12 mouse cellular contexts compared by ENCODE assay signal in genomic region chr17:56137839-56138613, GRCm38 (mm10). TPM values are rescaled to one million over a fixed set of nuclear protein-coding genes. Genes with fewer than 3 reads are reported as not detected.
DNase-seq lines count a peak whose midpoint lies in the region; ATAC-seq lines count a peak whose summit lies in the region.
"Had no signal": no experiment of that assay in that cellular context is flagged by ENCODE, and none has a peak within 500 bp of the region (broad histone marks: within the 10 kb centered on the region; RNA-seq: fewer than 3 reads in every experiment).

No protein-coding gene starts in this region.

- no peaks in the 10 kb centered on the region for H3K36me3 ChIP-seq in heart, embryonic 13.5 days
- no peaks in the 10 kb centered on the region for H3K36me3 ChIP-seq in embryonic facial prominence, embryonic 14.5 days (ENCODE audit: control insufficient read depth, insufficient read depth, low read length)
- H3K36me3 ChIP-seq in limb, embryonic 13.5 days: no peaks in the 10 kb centered on the region

- 0 out of 2 replicates have a peak overlapping the region, but pooled peaks have one; percentile 61 for H3K9ac ChIP-seq in heart, embryonic 13.5 days
- H3K9ac ChIP-seq in embryonic facial prominence, embryonic 14.5 days (ENCODE audit: low read depth, low read length): peak overlapping the region; percentile 54
- 0 out of 2 replicates have a peak overlapping the region, but pooled peaks have one; percentile 43 for H3K9ac ChIP-seq in limb, embryonic 13.5 days

- peak overlapping the region; percentile 39 for H3K4me2 ChIP-seq in heart, embryonic 13.5 days
- H3K4me2 ChIP-seq in embryonic facial prominence, embryonic 14.5 days (ENCODE audit: low read depth, low read length): peak overlapping the region; percentile 98
- peak overlapping the region; percentile 98 for H3K4me2 ChIP-seq in limb, embryonic 13.5 days (replicated peaks)

- H3K9me3 ChIP-seq in heart, embryonic 13.5 days: no peaks in the 10 kb centered on the region
- no peaks in the 10 kb centered on the region for H3K9me3 ChIP-seq in embryonic facial prominence, embryonic 14.5 days (ENCODE audit: control insufficient read depth, low read length)
- H3K9me3 ChIP-seq in limb, embryonic 13.5 days: no peaks in the 10 kb centered on the region

- no peak overlapping the region for H3K27ac ChIP-seq in heart, embryonic 13.5 days (replicated peaks)
- H3K27ac ChIP-seq in embryonic facial prominence, embryonic 14.5 days (replicated peaks; ENCODE audit: low read depth, low read length): no peak overlapping the region
- no peak overlapping the region for H3K27ac ChIP-seq in limb, embryonic 13.5 days
- H3K27ac ChIP-seq: macrophage had no signal

- H3K27me3 ChIP-seq in heart, embryonic 13.5 days (replicated peaks): peaks cover 73% of the 10 kb centered on the region
- H3K27me3 ChIP-seq in embryonic facial prominence, embryonic 14.5 days (replicated peaks; ENCODE audit: control insufficient read depth, insufficient read depth, low read length): peaks cover 40% of the 10 kb centered on the region
- H3K27me3 ChIP-seq in limb, embryonic 13.5 days: peaks cover 76% of the 10 kb centered on the region

- WGBS in heart, embryonic 13.5 days: 21% methylated on average over 25 of the region's 25 CpGs
- 17% methylated on average over 25 of the region's 25 CpGs for WGBS in embryonic facial prominence, embryonic 14.5 days
- 15% methylated on average over 25 of the region's 25 CpGs for WGBS in limb, embryonic 13.5 days

- no peak for ATAC-seq in heart, embryonic 13.5 days (ENCODE audit: extremely low read depth, insufficient number of reproducible peaks, low FRiP score, low TSS enrichment)
- no peak for ATAC-seq in embryonic facial prominence, embryonic 14.5 days (ENCODE audit: low read depth)
- ATAC-seq in limb, embryonic 13.5 days (ENCODE audit: low FRiP score, low read depth): no peak
- ATAC-seq in erythroid progenitor cell, adult 5-6 weeks (replicated peaks; ENCODE audit: low FRiP score, poor library complexity, severe bottlenecking): no peak
- ATAC-seq: Patski had no signal

- peaks cover 43% of the 10 kb centered on the region for H3K4me1 ChIP-seq in heart, embryonic 13.5 days
- H3K4me1 ChIP-seq in embryonic facial prominence, embryonic 14.5 days (ENCODE audit: control insufficient read depth, insufficient read depth, low read length): peaks cover 18% of the 10 kb centered on the region
- peaks cover 47% of the 10 kb centered on the region for H3K4me1 ChIP-seq in limb, embryonic 13.5 days

- DNase-seq in heart, adult 8-10 months (ENCODE audit: low spot score): no peak
- peak; percentile 63 for DNase-seq in ES-CJ7 (ENCODE audit: low read depth, low spot score)
- no peak for DNase-seq in embryonic facial prominence, embryonic 14.5 days (ENCODE audit: low spot score)
- no peak for DNase-seq in urinary bladder, postnatal 4 days (ENCODE audit: low spot score in 2 of 2)
- DNase-seq in ovary, postnatal 36 days (ENCODE audit: low spot score): no peak

- H3K4me3 ChIP-seq in heart, embryonic 13.5 days: no peak overlapping the region
- peak overlapping the region; percentile 80; the same call in 1 of the 2 replicates for H3K4me3 ChIP-seq in embryonic facial prominence, embryonic 14.5 days (ENCODE audit: low read depth, low read length)
- peak overlapping the region; percentile 75; the same call in 1 of the 2 replicates for H3K4me3 ChIP-seq in limb, embryonic 13.5 days

RNA-seq across cellular contexts. Expression of gene Sema6b, which starts 2.1 kb away (rescaled TPM):
- 0.55 and 0.59 TPM in 2 replicates for polyA plus RNA-seq in heart, embryonic 13.5 days (2015; fragmentation: Nextera tagmentation; extraction: Ambion mirVana)
- 10 to 100 TPM in 1 of 4 experiments, 1 to 10 TPM in 3; 5.4 to 10.4 (median 8.6) TPM for total RNA-seq in heart, adult 8-10 months (2022)
- 4.3 and 5.4 TPM in 2 replicates for polyA plus RNA-seq in embryonic facial prominence, embryonic 14.5 days (2014; fragmentation: Nextera tagmentation; extraction: Ambion mirVana)
- polyA plus RNA-seq in limb, embryonic 13.5 days (2015; fragmentation: Nextera tagmentation; extraction: Ambion mirVana): 2.5 and 2.6 TPM in 2 replicates
- 1.4 TPM in 1 of 2 replicates, not detected in the other for total RNA-seq in erythroid progenitor cell, adult 5-6 weeks (2015; ENCODE audit: low replicate concordance)
- 0.83 TPM in 1 of 2 replicates, not detected in the other for total RNA-seq in erythroid progenitor cell, adult 5-6 weeks (2017; ENCODE audit: low replicate concordance)

RNA-seq across cellular contexts. Expression of gene Lrg1, which starts 16.2 kb away (rescaled TPM):
- polyA plus RNA-seq in heart, embryonic 13.5 days (2015; fragmentation: Nextera tagmentation; extraction: Ambion mirVana): 0.27 TPM in 1 of 2 replicates, not detected in the other
- total RNA-seq in heart, adult 8-10 months (2022): 10 to 100 TPM; 47.5 to 68.7 (median 60.4) TPM
- 0.62 and 1.3 TPM in 2 replicates for polyA plus RNA-seq in embryonic facial prominence, embryonic 14.5 days (2014; fragmentation: Nextera tagmentation; extraction: Ambion mirVana)
- 0.27 and 0.37 TPM in 2 replicates for polyA plus RNA-seq in limb, embryonic 13.5 days (2015; fragmentation: Nextera tagmentation; extraction: Ambion mirVana)
- total RNA-seq in erythroid progenitor cell, adult 5-6 weeks (2015; ENCODE audit: low replicate concordance): 1.7 and 8.6 TPM in 2 replicates
- total RNA-seq in erythroid progenitor cell, adult 5-6 weeks (2017; ENCODE audit: low replicate concordance): 3.9 and 6.9 TPM in 2 replicates

RNA-seq across cellular contexts. Expression of gene Plin5, which starts 20.6 kb away (rescaled TPM):
- polyA plus RNA-seq in heart, embryonic 13.5 days (2015; fragmentation: Nextera tagmentation; extraction: Ambion mirVana): 0.19 and 0.47 TPM in 2 replicates
- total RNA-seq in heart, adult 8-10 months (2022): 100 to 1,000 TPM; 110 to 160 (median 150) TPM
- polyA plus RNA-seq in embryonic facial prominence, embryonic 14.5 days (2014; fragmentation: Nextera tagmentation; extraction: Ambion mirVana): 0.54 and 0.57 TPM in 2 replicates
- 0.13 TPM in 1 of 2 replicates, not detected in the other for polyA plus RNA-seq in limb, embryonic 13.5 days (2015; fragmentation: Nextera tagmentation; extraction: Ambion mirVana)
- total RNA-seq in erythroid progenitor cell, adult 5-6 weeks (2015; ENCODE audit: low replicate concordance): not detected in 2 replicates
- not detected in 2 replicates for total RNA-seq in erythroid progenitor cell, adult 5-6 weeks (2017; ENCODE audit: low replicate concordance)
- total RNA-seq: common myeloid progenitor, adult 5-6 weeks; hematopoietic stem cell, adult 5-6 weeks had no signal
- polyA plus RNA-seq: macrophage had no signal

RNA-seq across cellular contexts. Expression of gene Tnfaip8l1, which starts 24.3 kb away (rescaled TPM):
- 6.5 and 6.9 TPM in 2 replicates for polyA plus RNA-seq in heart, embryonic 13.5 days (2015; fragmentation: Nextera tagmentation; extraction: Ambion mirVana)
- total RNA-seq in heart, adult 8-10 months (2022): 1 to 10 TPM; 1.2 to 2.1 (median 1.4) TPM
- 10.2 and 12.3 TPM in 2 replicates for polyA plus RNA-seq in embryonic facial prominence, embryonic 14.5 days (2014; fragmentation: Nextera tagmentation; extraction: Ambion mirVana)
- 11.3 and 12.0 TPM in 2 replicates for polyA plus RNA-seq in limb, embryonic 13.5 days (2015; fragmentation: Nextera tagmentation; extraction: Ambion mirVana)
- total RNA-seq in erythroid progenitor cell, adult 5-6 weeks (2015; ENCODE audit: low replicate concordance): 1.3 and 1.4 TPM in 2 replicates
- total RNA-seq in erythroid progenitor cell, adult 5-6 weeks (2017; ENCODE audit: low replicate concordance): 0.26 and 1.6 TPM in 2 replicates

RNA-seq across cellular contexts. Expression of gene Plin4, which starts 28.4 kb away (rescaled TPM):
- 0.05 and 0.07 TPM in 2 replicates for polyA plus RNA-seq in heart, embryonic 13.5 days (2015; fragmentation: Nextera tagmentation; extraction: Ambion mirVana)
- total RNA-seq in heart, adult 8-10 months (2022): 100 to 1,000 TPM; 140 to 200 (median 164) TPM
- polyA plus RNA-seq in embryonic facial prominence, embryonic 14.5 days (2014; fragmentation: Nextera tagmentation; extraction: Ambion mirVana): 0.08 and 0.33 TPM in 2 replicates
- polyA plus RNA-seq in limb, embryonic 13.5 days (2015; fragmentation: Nextera tagmentation; extraction: Ambion mirVana): 0.03 and 0.04 TPM in 2 replicates
- total RNA-seq in erythroid progenitor cell, adult 5-6 weeks (2015; ENCODE audit: low replicate concordance): not detected in 2 replicates
- not detected in 2 replicates for total RNA-seq in erythroid progenitor cell, adult 5-6 weeks (2017; ENCODE audit: low replicate concordance)
- total RNA-seq: common myeloid progenitor, adult 5-6 weeks; hematopoietic stem cell, adult 5-6 weeks had no signal
- polyA plus RNA-seq: macrophage had no signal

Comparison
In these comparisons a context has a peak if more than half of its experiments do, and no peak if none do; other contexts are left out.
1. H3K4me2 ChIP-seq: peak in every context shown above with its lines; median percentile 98 in embryonic facial prominence, embryonic 14.5 days; 98 in limb, embryonic 13.5 days; 39 in heart, embryonic 13.5 days.